Mouse (Mus musculus) neural tube, embryonic 12.5 days (tissue): ENCODE data around the gene Astn2. TPM values are rescaled to one million over a fixed set of nuclear protein-coding genes. Genes with fewer than 3 reads are reported as not detected.

Source experiments
- ATAC-seq: fragments of 200-750 bp; cut with Nextera tagmentation; 2 replicates; pipeline ENCODE4 v1.8.0; 2017; ENCODE audit warnings: low read depth, mild to moderate bottlenecking, moderate TSS enrichment, moderate library complexity; ENCODE audit not compliant: low FRiP score
- H3K27ac ChIP-seq: fragments of 300-500 bp; sonication (generic); 2 replicates; pipeline ENCODE4 v1.5.1; 2016
- H3K27me3 ChIP-seq: fragments of 300-500 bp; sonication (generic); replicated peaks from 2 replicates; pipeline ENCODE4 v1.6.1; 2016; ENCODE audit warnings: mild to moderate bottlenecking
- H3K36me3 ChIP-seq: fragments of 300-500 bp; sonication (generic); 2 replicates; pipeline ENCODE4 v1.6.1; 2016; ENCODE audit warnings: mild to moderate bottlenecking
- H3K4me1 ChIP-seq: fragments of 300-500 bp; sonication (generic); 2 replicates; pipeline ENCODE4 v1.6.1; 2016
- H3K4me2 ChIP-seq: fragments of 300-500 bp; sonication (generic); replicated peaks from 2 replicates; pipeline ENCODE4 v1.6.1; 2016; ENCODE audit warnings: mild to moderate bottlenecking
- H3K4me3 ChIP-seq: fragments of 300-500 bp; sonication (generic); 2 replicates; pipeline ENCODE4 v1.5.1; 2016
- H3K9ac ChIP-seq: fragments of 300-500 bp; sonication (generic); 2 replicates; pipeline ENCODE4 v1.6.1; 2016; ENCODE audit warnings: mild to moderate bottlenecking
- H3K9me3 ChIP-seq: fragments of 300-500 bp; sonication (generic); 2 replicates; pipeline ENCODE4 v1.6.1; 2016; ENCODE audit warnings: mild to moderate bottlenecking
- WGBS: fragments of 180-500 bp; shearing (Covaris S2); methylation state at CpG from one replicate; pipeline ENCODE4 v1.1.7; 2016; 5-methylcytosine and 5-hydroxymethylcytosine counted together
- polyA plus RNA-seq: library from polyadenylated mRNA; unstranded; fragments of >200 nt; fragmentation: Nextera tagmentation; extraction: Ambion mirVana; gene quantifications from 2 replicates; pipeline ENCODE4 v1.2.1, GENCODE M21; 2016

Gene Astn2
- polyA plus RNA-seq, 1 experiment from 2014 or later, result 1.9 TPM

DNA sequence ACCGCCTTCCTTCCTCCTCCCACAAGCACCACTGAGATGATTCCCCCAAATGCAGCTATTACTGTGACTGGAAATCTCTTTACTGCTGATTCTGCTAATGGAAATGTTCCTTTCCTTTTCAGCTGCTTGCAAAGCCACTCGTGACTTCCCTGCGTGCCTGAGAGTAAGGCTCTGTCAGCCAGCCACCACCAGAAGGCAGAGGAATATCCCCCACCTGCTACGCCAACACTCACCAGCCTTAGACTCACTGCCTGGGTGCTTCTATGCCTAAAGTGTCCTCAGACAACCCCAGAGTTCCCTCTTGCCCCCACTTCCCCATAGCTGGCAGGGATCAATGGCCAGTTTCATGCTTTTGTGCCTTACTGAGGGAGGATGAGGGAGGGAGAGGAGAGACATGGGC lies 11.1 kb downstream of the Astn2 start:
- ATAC-seq, result no peak
- Histone ChIP-seq H3K36me3 (no peaks in the 10 kb centered on the region), H3K4me3 (no peak overlapping the region), H3K9ac (no peak overlapping the region), H3K4me2 (no peak overlapping the region), H3K9me3 (no peaks in the 10 kb centered on the region), H3K27ac (no peak overlapping the region), H3K4me1 (no peaks in the 10 kb centered on the region), H3K27me3 (no peaks in the 10 kb centered on the region)
- 87% methylated on average over 4 of the region's 4 CpGs for WGBS

DNA sequence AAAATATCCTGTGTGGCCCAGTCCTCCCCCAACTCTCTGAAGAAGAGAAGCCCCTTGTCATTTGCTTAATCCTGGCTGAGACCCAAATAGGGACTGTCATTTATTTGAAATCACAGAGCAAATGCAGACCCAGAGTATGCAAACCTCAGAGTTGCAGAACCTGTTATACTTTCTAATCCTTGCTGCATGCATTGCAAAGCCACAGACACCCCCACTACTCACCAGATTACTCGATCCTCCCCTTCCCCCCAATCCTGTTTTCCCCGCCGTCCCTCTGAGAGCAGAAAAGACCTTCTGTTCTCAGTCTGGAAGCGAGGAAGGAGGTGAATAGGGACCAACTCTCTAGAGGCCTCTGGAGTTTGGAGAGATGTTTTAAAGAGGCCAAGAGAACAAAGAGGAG lies 13.9 kb downstream of the Astn2 start:
- ATAC-seq, result no peak
- no peak overlapping the region for H3K4me2 ChIP-seq
- H3K4me1 ChIP-seq, result no peaks in the 10 kb centered on the region
- H3K27me3 ChIP-seq, result no peaks in the 10 kb centered on the region
- no peaks in the 10 kb centered on the region for H3K36me3 ChIP-seq
- H3K27ac ChIP-seq, result no peak overlapping the region
- WGBS, result 26% methylated on average over 4 of the region's 4 CpGs
- H3K9me3 ChIP-seq, result no peaks in the 10 kb centered on the region
- no peak overlapping the region for H3K4me3 ChIP-seq
- H3K9ac ChIP-seq, result no peak overlapping the region

DNA sequence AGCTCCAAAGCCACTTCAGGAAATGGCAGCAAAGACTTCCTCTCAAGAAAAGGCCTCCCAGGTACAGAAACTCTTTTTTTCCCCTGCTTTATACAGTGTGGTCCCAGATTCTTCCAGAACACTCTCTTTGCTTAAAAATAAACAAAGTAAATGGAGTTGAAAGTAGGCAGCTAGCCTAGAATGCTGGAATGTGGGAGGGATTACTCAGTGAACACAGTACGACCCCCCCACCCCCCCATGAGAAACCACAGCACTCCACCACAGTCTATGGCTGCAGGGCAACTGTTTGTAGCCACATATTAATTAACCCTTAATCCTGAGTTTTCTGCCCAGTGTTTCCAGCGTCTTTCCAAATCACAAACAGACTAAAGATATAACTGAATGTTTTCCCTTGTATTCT lies 25.8 kb downstream of the Astn2 start:
- H3K27me3 ChIP-seq, result no peaks in the 10 kb centered on the region
- no peak overlapping the region for H3K27ac ChIP-seq
- no peaks in the 10 kb centered on the region for H3K4me1 ChIP-seq
- no peak overlapping the region for H3K4me2 ChIP-seq
- ATAC-seq, result no peak
- WGBS, result 47% methylated on average over 2 of the region's 2 CpGs
- no peak overlapping the region for H3K9ac ChIP-seq
- H3K36me3 ChIP-seq, result no peaks in the 10 kb centered on the region
- no peaks in the 10 kb centered on the region for H3K9me3 ChIP-seq
- no peak overlapping the region for H3K4me3 ChIP-seq

DNA sequence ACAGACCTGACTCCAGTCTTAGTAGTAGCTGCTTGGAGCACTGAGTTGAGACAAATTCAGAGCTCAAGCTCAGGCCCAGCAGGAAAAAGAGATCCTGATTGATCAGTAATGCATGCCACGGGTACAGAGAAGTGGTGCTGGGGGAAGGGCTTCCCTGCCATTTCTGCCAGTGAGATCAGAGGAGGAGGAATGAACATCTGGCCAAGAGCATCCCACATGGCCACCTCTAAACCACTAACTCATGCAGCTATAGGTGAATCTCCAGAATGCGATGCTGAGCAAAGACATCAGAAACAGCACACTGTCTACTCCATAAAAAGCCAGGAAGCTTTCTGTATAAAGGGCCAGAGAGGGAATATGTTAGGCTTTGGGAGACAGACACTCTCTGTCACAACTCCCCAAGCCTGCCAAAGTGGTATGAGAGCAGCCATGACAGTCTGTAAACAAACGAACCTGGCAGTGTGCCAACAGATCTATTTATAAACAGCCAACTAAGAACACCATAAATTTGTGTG lies 33.8 kb downstream of the Astn2 start:
- H3K4me2 ChIP-seq, result no peak overlapping the region
- H3K9ac ChIP-seq, result no peak overlapping the region
- H3K9me3 ChIP-seq, result no peaks in the 10 kb centered on the region
- no peak overlapping the region for H3K4me3 ChIP-seq
- H3K27ac ChIP-seq, result no peak overlapping the region
- WGBS, result 74% methylated on average over 3 of the region's 3 CpGs
- H3K36me3 ChIP-seq, result no peaks in the 10 kb centered on the region
- no peaks in the 10 kb centered on the region for H3K27me3 ChIP-seq
- no peaks in the 10 kb centered on the region for H3K4me1 ChIP-seq
- no peak for ATAC-seq

DNA sequence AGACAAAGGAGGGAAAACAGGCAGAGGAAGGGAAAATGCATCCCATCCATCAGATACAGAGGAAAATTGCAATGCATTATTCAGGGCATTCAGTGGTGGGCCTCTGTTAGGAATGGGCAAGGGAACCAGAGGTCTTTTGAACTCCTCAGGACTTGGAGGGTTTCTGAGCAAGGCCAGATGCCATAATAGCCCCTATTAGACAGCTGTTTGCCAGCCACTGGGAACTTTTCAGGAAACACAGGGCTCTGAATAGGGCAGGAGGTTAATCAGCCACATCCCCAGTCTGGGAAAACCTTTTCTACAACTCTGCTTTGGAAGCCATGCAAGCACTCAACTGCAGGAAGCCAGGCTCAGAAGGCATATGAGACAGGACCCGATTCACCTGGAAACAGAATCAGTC lies 38.9 kb downstream of the Astn2 start:
- H3K4me1 ChIP-seq, result no peaks in the 10 kb centered on the region
- H3K4me2 ChIP-seq, result no peak overlapping the region
- 48% methylated on average over 1 of the region's 1 CpGs for WGBS
- no peak overlapping the region for H3K4me3 ChIP-seq
- H3K9me3 ChIP-seq, result no peaks in the 10 kb centered on the region
- no peak overlapping the region for H3K9ac ChIP-seq
- ATAC-seq, result no peak
- H3K36me3 ChIP-seq, result no peaks in the 10 kb centered on the region
- no peak overlapping the region for H3K27ac ChIP-seq
- H3K27me3 ChIP-seq, result no peaks in the 10 kb centered on the region

DNA sequence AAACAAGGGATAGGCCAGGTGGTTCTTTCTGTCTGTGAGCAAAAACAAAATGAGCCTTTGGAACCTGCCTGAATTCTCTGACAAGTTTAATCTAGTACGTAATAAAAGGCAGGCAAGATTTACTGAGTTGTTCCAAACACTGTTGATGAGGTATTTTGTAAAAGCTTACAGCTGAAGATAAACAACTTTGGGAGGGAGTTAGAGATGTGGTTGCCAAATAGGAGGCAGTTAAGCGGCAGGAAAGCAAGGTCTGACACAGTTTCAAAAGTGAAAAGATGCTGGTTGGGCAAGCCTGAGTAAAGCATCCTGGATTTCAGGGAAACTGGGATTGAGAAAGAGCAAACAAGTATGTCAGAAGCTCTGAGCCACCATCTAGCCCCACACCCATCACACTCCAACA lies 59.8 kb downstream of the Astn2 start:
- Histone ChIP-seq H3K9ac (no peak overlapping the region), H3K4me2 (no peak overlapping the region), H3K27ac (no peak overlapping the region), H3K27me3 (no peaks in the 10 kb centered on the region), H3K9me3 (no peaks in the 10 kb centered on the region), H3K4me1 (no peaks in the 10 kb centered on the region), H3K4me3 (no peak overlapping the region), H3K36me3 (no peaks in the 10 kb centered on the region)
- no peak for ATAC-seq
- 78% methylated on average over 2 of the region's 2 CpGs for WGBS

DNA sequence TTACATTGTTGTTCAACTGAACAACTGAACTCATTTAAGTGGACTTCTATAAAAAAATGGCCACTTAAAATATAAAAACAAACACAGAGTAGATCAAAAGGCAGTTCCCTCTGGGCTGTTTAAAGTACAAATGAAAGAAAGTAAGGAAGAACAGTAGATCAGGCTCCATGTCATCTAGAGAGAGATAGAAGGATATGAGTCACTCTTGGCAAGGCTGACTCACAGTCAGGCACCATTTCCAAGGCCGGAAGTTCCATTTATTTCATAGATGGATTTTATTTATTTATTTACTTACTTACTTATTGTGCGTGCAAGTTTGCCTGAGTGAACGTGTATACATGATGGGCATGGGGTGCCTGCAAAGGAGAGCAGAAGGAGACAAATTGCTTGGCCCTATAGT lies 67.0 kb downstream of the Astn2 start:
- H3K27ac ChIP-seq, result no peak overlapping the region
- H3K4me3 ChIP-seq, result no peak overlapping the region
- ATAC-seq, result no peak
- H3K4me2 ChIP-seq, result no peak overlapping the region
- 84% methylated on average over 3 of the region's 3 CpGs for WGBS
- H3K27me3 ChIP-seq, result no peaks in the 10 kb centered on the region
- H3K9ac ChIP-seq, result no peak overlapping the region
- no peaks in the 10 kb centered on the region for H3K9me3 ChIP-seq
- no peaks in the 10 kb centered on the region for H3K36me3 ChIP-seq
- no peaks in the 10 kb centered on the region for H3K4me1 ChIP-seq

DNA sequence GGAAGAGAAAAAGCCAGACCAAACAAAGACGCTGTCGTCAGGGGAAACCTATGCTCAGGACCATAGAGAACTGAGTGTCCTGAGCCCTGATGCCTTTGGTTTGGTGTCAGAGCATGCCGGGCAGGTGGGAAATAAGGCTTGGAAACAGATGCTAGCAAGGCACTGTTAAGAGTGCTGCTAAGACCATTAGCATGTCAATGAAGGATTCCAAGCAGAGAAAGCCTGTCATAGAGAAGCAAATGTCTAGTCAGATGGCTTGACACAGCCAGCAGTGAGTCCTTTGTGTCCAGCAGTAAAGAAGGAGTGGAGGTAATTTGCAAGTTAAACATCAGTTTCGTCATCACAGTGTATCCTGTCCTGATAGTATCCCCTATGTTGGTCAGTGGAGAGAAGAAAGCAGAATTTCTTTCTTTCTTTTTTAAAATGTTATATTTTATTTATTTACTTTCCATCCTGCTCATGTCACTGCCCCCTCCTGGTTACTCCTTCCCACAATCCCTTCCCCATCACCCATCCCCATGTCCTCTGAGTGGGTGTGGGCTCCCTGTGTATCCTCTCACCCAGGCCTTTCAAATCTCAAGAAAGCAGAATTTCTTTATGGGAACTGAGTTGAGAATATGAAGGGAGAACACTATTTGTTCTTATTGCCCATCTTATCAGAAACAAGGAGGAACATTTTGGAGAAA lies 73.7 kb downstream of the Astn2 start:
- Histone ChIP-seq H3K9me3 (no peaks in the 10 kb centered on the region), H3K27ac (no peak overlapping the region), H3K9ac (no peak overlapping the region), H3K4me1 (peaks cover 7% of the 10 kb centered on the region; the same call in 1 of the 2 replicates), H3K36me3 (no peaks in the 10 kb centered on the region), H3K4me2 (no peak overlapping the region), H3K27me3 (no peaks in the 10 kb centered on the region), H3K4me3 (no peak overlapping the region)
- peak; percentile 78 for ATAC-seq
- WGBS, result 7% methylated on average over 4 of the region's 4 CpGs

DNA sequence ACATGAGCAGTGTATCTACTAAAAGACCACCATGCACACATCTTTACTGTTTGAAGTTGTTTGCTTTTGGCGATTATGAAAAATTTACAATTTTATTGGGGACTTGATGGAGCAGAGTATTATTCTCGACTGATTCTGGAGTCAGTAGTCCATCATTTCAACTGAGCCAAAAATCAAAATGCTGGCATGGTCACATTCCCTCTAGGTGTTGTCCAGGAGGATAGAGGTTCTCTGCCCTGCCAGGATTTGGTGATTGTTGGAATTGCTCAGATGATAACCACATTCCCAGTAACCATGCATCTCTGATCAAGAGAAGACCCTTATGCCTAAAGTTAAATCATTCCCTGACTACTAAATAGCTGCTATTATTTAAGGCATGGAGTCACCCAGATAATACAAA lies 83.4 kb downstream of the Astn2 start:
- Histone ChIP-seq H3K4me1 (no peaks in the 10 kb centered on the region), H3K4me3 (no peak overlapping the region), H3K27ac (no peak overlapping the region), H3K36me3 (no peaks in the 10 kb centered on the region), H3K9me3 (no peaks in the 10 kb centered on the region), H3K27me3 (no peaks in the 10 kb centered on the region), H3K9ac (no peak overlapping the region), H3K4me2 (no peak overlapping the region)
- no peak for ATAC-seq
- 81% methylated on average over 2 of the region's 2 CpGs for WGBS

DNA sequence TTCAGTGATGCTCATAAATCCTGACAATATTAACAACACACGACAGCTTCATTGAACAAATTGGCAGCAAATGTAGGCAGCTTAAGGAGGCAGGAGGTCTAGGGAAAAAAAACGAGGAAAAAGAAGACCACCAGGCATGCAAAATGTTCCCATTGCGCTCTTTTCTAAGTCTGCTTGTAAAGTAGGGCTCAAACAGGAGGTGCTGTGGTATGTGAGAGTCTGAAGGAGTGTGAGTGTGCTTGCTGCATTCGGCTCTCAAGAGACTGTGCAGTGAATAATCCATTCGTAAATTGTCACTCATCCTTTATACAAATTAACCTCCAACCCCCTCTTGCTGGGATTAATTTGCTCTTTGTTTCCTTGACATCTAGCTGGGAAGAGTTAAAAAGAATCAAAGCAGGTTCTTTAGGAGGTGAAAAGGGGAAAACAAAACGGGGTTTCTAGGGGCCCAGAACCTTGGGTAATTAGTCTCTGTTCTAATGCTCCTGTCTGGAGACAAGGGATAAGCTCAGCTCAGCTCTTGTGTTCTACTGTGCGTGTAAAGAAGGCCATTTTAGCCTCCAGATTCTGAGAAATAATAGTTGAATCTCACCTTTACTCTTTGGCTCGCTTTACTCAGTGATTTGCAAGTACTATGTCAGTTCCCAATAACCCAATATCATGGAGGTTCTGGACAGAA lies 89.5 kb downstream of the Astn2 start:
- H3K9ac ChIP-seq, result no peak overlapping the region
- no peak overlapping the region for H3K4me3 ChIP-seq
- no peaks in the 10 kb centered on the region; the same call in 1 of the 2 replicates for H3K4me1 ChIP-seq
- 25% methylated on average over 8 of the region's 8 CpGs for WGBS
- H3K36me3 ChIP-seq, result no peaks in the 10 kb centered on the region
- H3K27ac ChIP-seq, result no peak overlapping the region; the same call in 1 of the 2 replicates
- no peak overlapping the region for H3K4me2 ChIP-seq
- no peaks in the 10 kb centered on the region for H3K27me3 ChIP-seq
- H3K9me3 ChIP-seq, result no peaks in the 10 kb centered on the region
- 0 out of 2 replicates have a peak, but pooled peaks have one; percentile 35 for ATAC-seq

DNA sequence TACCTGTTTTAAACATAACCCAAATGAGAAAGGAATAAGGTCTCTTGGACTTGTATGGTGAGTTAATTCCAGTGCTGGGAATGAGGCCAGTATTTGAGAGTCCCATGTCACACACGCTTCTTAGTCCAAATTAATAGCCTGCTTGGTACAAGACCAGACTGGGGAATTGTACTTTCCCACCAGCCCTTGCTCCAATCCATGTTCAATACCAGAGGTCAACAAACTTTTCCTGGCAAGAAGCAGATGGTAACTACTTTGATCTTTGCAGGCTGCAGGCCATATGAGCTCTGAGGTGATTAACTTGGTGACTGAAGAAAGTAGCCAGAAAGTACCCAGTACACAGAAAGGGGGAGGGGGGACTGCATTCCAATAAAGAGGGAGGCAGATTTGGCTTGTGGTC lies 91.7 kb downstream of the Astn2 start:
- Histone ChIP-seq H3K4me2 (no peak overlapping the region), H3K4me1 (no peaks in the 10 kb centered on the region; the same call in 1 of the 2 replicates), H3K9me3 (no peaks in the 10 kb centered on the region), H3K27me3 (no peaks in the 10 kb centered on the region), H3K4me3 (no peak overlapping the region), H3K36me3 (no peaks in the 10 kb centered on the region), H3K9ac (no peak overlapping the region), H3K27ac (no peak overlapping the region)
- 76% methylated on average over 1 of the region's 1 CpGs for WGBS
- ATAC-seq, result no peak

DNA sequence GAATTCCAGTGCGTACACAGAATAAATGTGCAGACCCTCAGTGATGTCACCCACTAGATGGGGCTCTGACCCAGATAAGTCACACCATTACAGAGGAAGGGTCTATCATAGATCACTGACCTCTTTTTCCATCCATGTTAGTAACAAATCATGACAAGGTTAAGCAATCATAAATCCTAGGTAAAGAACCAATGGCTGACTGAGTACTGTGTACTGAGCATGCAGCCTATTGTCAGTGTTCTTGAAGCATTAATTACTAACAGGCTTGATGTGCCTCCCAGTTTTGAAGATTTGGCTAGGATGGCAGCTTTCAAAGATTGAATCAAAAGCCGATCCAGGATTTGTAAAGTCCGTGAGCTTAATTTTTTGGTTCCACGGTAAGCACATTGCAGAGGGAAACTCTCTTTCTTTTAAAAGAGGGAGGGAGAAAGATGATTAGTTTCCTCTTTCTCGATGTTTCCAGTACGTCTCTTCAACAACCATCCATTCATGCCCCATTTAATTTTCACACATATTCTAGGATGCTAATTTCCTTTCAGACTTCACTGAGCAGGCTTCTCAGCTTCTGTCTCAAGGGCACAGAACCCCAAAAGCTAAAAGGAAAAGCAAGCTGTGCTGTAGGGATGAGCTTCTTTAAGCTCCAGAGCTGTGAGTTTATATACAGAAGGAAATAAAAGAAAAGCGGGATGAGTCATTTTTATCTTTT lies 93.9 kb downstream of the Astn2 start:
- Histone ChIP-seq H3K4me3 (no peak overlapping the region), H3K27me3 (no peaks in the 10 kb centered on the region), H3K9ac (no peak overlapping the region), H3K4me2 (no peak overlapping the region), H3K4me1 (no peaks in the 10 kb centered on the region; the same call in 1 of the 2 replicates), H3K27ac (no peak overlapping the region), H3K9me3 (no peaks in the 10 kb centered on the region), H3K36me3 (no peaks in the 10 kb centered on the region)
- 75% methylated on average over 7 of the region's 7 CpGs for WGBS
- ATAC-seq, result peak; percentile 54; the same call in 1 of the 2 replicates
